Mouse (Mus musculus): ENCODE data around the gene Gpr107. TPM values are rescaled to one million over a fixed set of nuclear protein-coding genes. Genes with fewer than 3 reads are reported as not detected.

The Gpr107 gene
- total and polyA plus RNA-seq, 3 experiments = 16.4 to 18.3 TPM; not detected in 1

GRCm38 (mm10) chr2:31219470-31219869, 67.4 kb downstream of the Gpr107 start:
- H3K4me3 ChIP-seq (ENCODE audit: control insufficient read depth in 1 of 2, insufficient read depth in 1 of 2, low read depth in 2 of 2, low read length in 2 of 2) = no peak overlapping the region
- H3K36me3 ChIP-seq (ENCODE audit: control insufficient read depth in 1 of 2, insufficient read depth in 2 of 2, low read length in 2 of 2) = no peaks in the 10 kb centered on the region
- H3K79me2 ChIP-seq (ENCODE audit: control insufficient read depth, insufficient read depth, low read length, poor library complexity) = no peaks in the 10 kb centered on the region
- H3K27me3 ChIP-seq (ENCODE audit: control insufficient read depth in 1 of 2, insufficient read depth in 2 of 2, low read length in 2 of 2) = no peaks in the 10 kb centered on the region
- no peak overlapping the region for H3K27ac ChIP-seq (ENCODE audit: control insufficient read depth, low read depth, low read length)
- no peak for DNase-seq (ENCODE audit: low read depth, low spot score)
- H3K9me3 ChIP-seq (replicated peaks; ENCODE audit: insufficient read depth, low read length) = no peaks in the 10 kb centered on the region
- H3K4me1 ChIP-seq (ENCODE audit: control insufficient read depth in 1 of 2, insufficient read depth in 2 of 2, low read length in 2 of 2) = no peaks in the 10 kb centered on the region
- H3K9ac ChIP-seq (ENCODE audit: control insufficient read depth, low read depth, low read length, poor library complexity, severe bottlenecking) = no peak overlapping the region
- TF ChIP-seq MAZ (IDR thresholded peaks at IDR 0.05; ENCODE audit: low read depth, low read length) (no peak), SMC3 (IDR thresholded peaks at IDR 0.05; ENCODE audit: low read depth, low read length) (no peak), UBTF (IDR thresholded peaks at IDR 0.05; ENCODE audit: borderline replicate concordance, insufficient read depth, low read depth, low read length) (no peak), BHLHE40 (IDR thresholded peaks at IDR 0.05; ENCODE audit: borderline replicate concordance, low read depth, low read length) (no peak), GABPA (IDR thresholded peaks at IDR 0.05; ENCODE audit: low read depth, low read length) (no peak), POLR2AphosphoS5 (IDR thresholded peaks at IDR 0.05; ENCODE audit: borderline replicate concordance, low read depth, low read length) (no peak), MAFK (IDR thresholded peaks at IDR 0.05; ENCODE audit: borderline replicate concordance, low read depth, low read length) (no peak), RCOR1 (IDR thresholded peaks at IDR 0.05; ENCODE audit: low read depth, low read length) (no peak), CHD1 (IDR thresholded peaks at IDR 0.05; ENCODE audit: low read depth, low read length) (no peak), RAD21 (IDR thresholded peaks at IDR 0.05; ENCODE audit: low read depth, low read length) (no peak), ZNF384 (IDR thresholded peaks at IDR 0.05; ENCODE audit: low read depth, low read length) (no peak), TAL1 (IDR thresholded peaks at IDR 0.05; ENCODE audit: low read length) (no peak), TCF12 (IDR thresholded peaks at IDR 0.05; ENCODE audit: low read depth, low read length) (no peak), POLR2AphosphoS2 (IDR thresholded peaks at IDR 0.05; ENCODE audit: low read length) (no peak), MYB (IDR thresholded peaks at IDR 0.05; ENCODE audit: low read depth, low read length) (no peak), ZMIZ1 (IDR thresholded peaks at IDR 0.05; ENCODE audit: low read depth, low read length) (no peak), ETS1 (IDR thresholded peaks at IDR 0.05; ENCODE audit: low read depth, low read length) (no peak)

GRCm38 (mm10) chr2:31220844-31221243, 68.7 kb downstream of the Gpr107 start:
- TF ChIP-seq MAX (IDR thresholded peaks at IDR 0.05; ENCODE audit: low read length) = no peak
- TF ChIP-seq CHD2 (IDR thresholded peaks at IDR 0.05; ENCODE audit: low read length) = no peak
- TF ChIP-seq ZC3H11A (IDR thresholded peaks at IDR 0.05; ENCODE audit: low read depth, low read length) = no peak
- no peak for TF ChIP-seq ZMIZ1 (IDR thresholded peaks at IDR 0.05; ENCODE audit: low read depth, low read length)
- TF ChIP-seq HCFC1 (IDR thresholded peaks at IDR 0.05; ENCODE audit: low read depth, low read length) = no peak
- no peak for TF ChIP-seq NELFE (IDR thresholded peaks at IDR 0.05; ENCODE audit: low read depth, low read length)
- no peak for TF ChIP-seq RCOR1 (IDR thresholded peaks at IDR 0.05; ENCODE audit: low read depth, low read length)
- no peak for TF ChIP-seq EP300 (IDR thresholded peaks at IDR 0.05; ENCODE audit: low read depth in 1 of 2, low read length in 2 of 2)
- TF ChIP-seq KAT2A (conservative IDR thresholded peaks at IDR 0.05; ENCODE audit: low read depth, low read length) = no peak
- Histone ChIP-seq H3K4me3 (ENCODE audit: control insufficient read depth in 1 of 2, insufficient read depth in 1 of 2, low read depth in 2 of 2, low read length in 2 of 2) (no peak overlapping the region), H3K4me1 (ENCODE audit: control insufficient read depth in 1 of 2, insufficient read depth in 2 of 2, low read length in 2 of 2) (no peaks in the 10 kb centered on the region), H3K27me3 (ENCODE audit: control insufficient read depth in 1 of 2, insufficient read depth in 2 of 2, low read length in 2 of 2) (no peaks in the 10 kb centered on the region), H3K9ac (ENCODE audit: control insufficient read depth, low read depth, low read length, poor library complexity, severe bottlenecking) (no peak overlapping the region), H3K27ac (ENCODE audit: control insufficient read depth, low read depth, low read length) (no peak overlapping the region), H3K36me3 (ENCODE audit: control insufficient read depth in 1 of 2, insufficient read depth in 2 of 2, low read length in 2 of 2) (no peaks in the 10 kb centered on the region), H3K79me2 (ENCODE audit: control insufficient read depth, insufficient read depth, low read length, poor library complexity) (no peaks in the 10 kb centered on the region), H3K9me3 (replicated peaks; ENCODE audit: insufficient read depth, low read length) (no peaks in the 10 kb centered on the region)
- no peak for DNase-seq (ENCODE audit: low read depth, low spot score)
